Mouse (Mus musculus) thymus, adult 2 months (tissue): Measurements from ENCODE around the gene Slc35b1.

Source experiments
- CTCF ChIP-seq: fragments of 200-500 bp; IDR thresholded peaks from 2 replicates; pipeline ENCODE4 v1.5.1; 2012; ENCODE audit warnings: mild to moderate bottlenecking, control low read depth, low read length, moderate library complexity, borderline replicate concordance; ENCODE audit not compliant: control insufficient read depth, poor library complexity, insufficient read depth; ENCODE audit errors: extremely low read depth
- POLR2A ChIP-seq: fragments of 200-500 bp; IDR thresholded peaks from 2 replicates; pipeline ENCODE4 v1.6.1; 2012; ENCODE audit warnings: mild to moderate bottlenecking, low read length, control low read depth, moderate library complexity; ENCODE audit not compliant: control insufficient read depth, poor library complexity, insufficient read depth; ENCODE audit errors: extremely low read depth

DNA sequence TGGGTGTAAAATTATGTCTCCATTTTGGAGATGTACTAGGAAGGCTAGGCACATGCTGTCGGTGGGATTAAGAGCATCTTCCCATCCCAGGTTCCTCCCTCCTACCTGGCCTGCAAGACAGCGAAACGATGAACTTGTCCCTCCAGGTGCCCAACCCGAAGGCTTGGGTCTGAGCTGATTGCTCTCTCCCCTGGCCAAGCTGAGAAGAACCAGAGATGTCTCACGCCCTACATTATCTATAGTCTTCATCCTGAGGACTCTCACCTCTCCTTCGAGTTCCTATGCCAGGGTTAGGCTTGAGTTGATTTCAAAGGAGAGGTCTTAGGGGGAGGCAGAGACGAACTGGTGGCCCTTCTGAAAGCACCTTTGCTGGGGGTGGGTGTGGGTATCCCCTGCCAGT is 28.5 kb upstream of the Slc35b1 start:
- TF ChIP-seq POLR2A (no peak), CTCF (no peak)
